Mouse (Mus musculus): ENCODE data around the gene Aph1a. TPM values are rescaled to one million over a fixed set of nuclear protein-coding genes. Genes with fewer than 3 reads are reported as not detected.
"Not testable (repeated sequence)": the region's sequence is repeated elsewhere in the genome, so short reads cannot be mapped to it uniquely, and the experiment has no call there.

The Aph1a gene
- polyA plus RNA-seq, 1 experiment from 2014 or later: 33.9 TPM

DNA sequence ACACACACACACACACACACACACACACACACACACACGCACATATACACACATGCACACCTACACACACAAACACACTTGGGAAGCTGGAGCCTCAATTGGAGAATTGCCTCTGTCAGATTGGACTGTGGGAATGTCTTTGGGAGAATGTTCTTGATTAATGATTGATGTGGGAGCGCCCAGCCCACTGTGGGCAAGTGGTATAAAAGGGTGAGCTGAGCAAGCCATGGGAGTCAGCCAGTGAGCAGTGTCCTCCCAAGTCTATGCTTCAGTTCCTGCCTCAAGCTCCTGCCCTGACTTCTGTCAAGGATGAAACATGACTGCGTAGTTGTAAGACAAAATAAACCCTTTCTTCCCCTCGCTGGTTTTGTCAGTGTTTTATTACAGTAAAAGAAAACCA is 6.2 kb upstream of the Aph1a start:
- no peak overlapping the region for H3K4me3 ChIP-seq
- H3K27ac ChIP-seq (replicated peaks): no peak overlapping the region
- H3K4me2 ChIP-seq: no peak overlapping the region
- H3K9ac ChIP-seq: no peak overlapping the region
- H3K4me1 ChIP-seq: peaks cover 29% of the 10 kb centered on the region
- H3K9me3 ChIP-seq: no peaks in the 10 kb centered on the region
- no peak for ATAC-seq (ENCODE audit: extremely low read depth, insufficient number of reproducible peaks, low FRiP score, low TSS enrichment)
- 73% methylated on average over 4 of the region's 4 CpGs for WGBS
- no peaks in the 10 kb centered on the region for H3K27me3 ChIP-seq (replicated peaks)
- H3K36me3 ChIP-seq: peaks cover 49% of the 10 kb centered on the region

GRCm38 (mm10) chr3:95889664-95890063 is 4.1 kb upstream of the Aph1a start:
- no peak overlapping the region for H3K9ac ChIP-seq
- ATAC-seq (ENCODE audit: extremely low read depth, insufficient number of reproducible peaks, low FRiP score, low TSS enrichment): no peak
- no peak overlapping the region for H3K4me2 ChIP-seq

DNA sequence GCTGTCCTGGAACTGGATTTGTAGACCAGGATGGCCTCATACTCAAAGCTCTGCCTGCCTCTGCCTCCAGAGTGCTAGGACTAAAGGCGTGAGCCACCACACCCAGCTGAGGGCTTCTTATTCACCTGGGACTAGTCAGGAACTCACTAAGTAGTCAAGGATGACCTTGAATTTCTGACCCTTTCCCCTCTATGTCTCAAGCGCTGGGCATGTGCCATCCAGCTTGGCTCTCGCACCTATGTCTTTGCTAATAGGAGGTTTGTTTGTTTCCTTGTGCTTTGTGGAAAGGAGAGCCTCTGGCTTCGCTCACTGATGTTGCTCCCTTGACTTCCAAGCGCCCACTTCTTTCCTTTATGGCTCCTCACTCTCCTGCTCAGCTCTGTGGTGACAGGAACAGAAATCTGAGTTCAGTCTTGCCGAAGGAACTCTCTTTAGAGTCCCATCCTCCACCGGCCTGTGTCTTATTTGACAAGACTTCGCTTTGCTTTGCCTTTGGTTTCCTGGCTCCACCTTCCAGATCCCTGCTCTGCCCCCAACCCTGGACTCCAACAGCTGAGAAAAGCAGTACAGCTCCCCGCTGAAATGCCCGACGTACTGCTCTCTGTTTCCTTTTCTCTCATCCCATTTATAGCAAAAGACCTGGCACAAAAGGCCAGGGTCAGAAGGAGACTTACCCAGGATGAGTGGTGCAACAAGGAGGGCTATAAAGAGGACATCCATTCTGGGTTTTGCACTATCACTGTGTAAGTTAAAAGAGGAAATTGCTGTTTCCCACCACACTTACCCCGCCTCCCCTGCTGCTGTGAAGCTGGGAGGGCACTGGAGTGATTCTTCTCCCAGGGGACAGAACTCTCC is 2.3 kb upstream of the Aph1a start, which contains the start of gene BC028528:
TSS of gene BC028528 (minus strand) at position 795 of the 855 bp plus-strand sequence.
- Histone ChIP-seq H3K4me3 (peak within 1 kb of the TSS; percentile 50), H3K9me3 (no peaks in the 10 kb centered on the region), H3K27ac (replicated peaks) (peak within 1 kb of the TSS; percentile 94), H3K4me1 (peaks cover 45% of the 10 kb centered on the region), H3K9ac (peak within 1 kb of the TSS; percentile 80), H3K27me3 (replicated peaks) (no peaks in the 10 kb centered on the region), H3K36me3 (peaks cover 33% of the 10 kb centered on the region), H3K4me2 (peak within 1 kb of the TSS; percentile 73)
- no peak for ATAC-seq (ENCODE audit: extremely low read depth, insufficient number of reproducible peaks, low FRiP score, low TSS enrichment)
- 15% methylated on average over 12 of the region's 12 CpGs for WGBS

More at GRCm38 (mm10) chr3:95889664-95890063, 4.1 kb upstream of the Aph1a start:
- Histone ChIP-seq H3K9me3 (no peaks in the 10 kb centered on the region), H3K27ac (replicated peaks) (no peak overlapping the region), H3K27me3 (replicated peaks) (no peaks in the 10 kb centered on the region), H3K4me1 (peaks cover 32% of the 10 kb centered on the region), H3K4me3 (no peak overlapping the region), H3K36me3 (peaks cover 42% of the 10 kb centered on the region)
- 78% methylated on average over 3 of the region's 3 CpGs for WGBS

GRCm38 (mm10) chr3:95892066-95893052 is 1.4 kb upstream of the Aph1a start:
- Histone ChIP-seq H3K36me3 (peaks cover 25% of the 10 kb centered on the region), H3K9ac (peak overlapping the region; percentile 80), H3K4me1 (peaks cover 45% of the 10 kb centered on the region), H3K9me3 (no peaks in the 10 kb centered on the region), H3K27me3 (replicated peaks) (no peaks in the 10 kb centered on the region), H3K4me3 (peak overlapping the region; percentile 50), H3K4me2 (peak overlapping the region; percentile 73), H3K27ac (replicated peaks) (peak overlapping the region; percentile 94)
- no peak for ATAC-seq (ENCODE audit: extremely low read depth, insufficient number of reproducible peaks, low FRiP score, low TSS enrichment)
- WGBS: 30% methylated on average over 11 of the region's 11 CpGs

DNA sequence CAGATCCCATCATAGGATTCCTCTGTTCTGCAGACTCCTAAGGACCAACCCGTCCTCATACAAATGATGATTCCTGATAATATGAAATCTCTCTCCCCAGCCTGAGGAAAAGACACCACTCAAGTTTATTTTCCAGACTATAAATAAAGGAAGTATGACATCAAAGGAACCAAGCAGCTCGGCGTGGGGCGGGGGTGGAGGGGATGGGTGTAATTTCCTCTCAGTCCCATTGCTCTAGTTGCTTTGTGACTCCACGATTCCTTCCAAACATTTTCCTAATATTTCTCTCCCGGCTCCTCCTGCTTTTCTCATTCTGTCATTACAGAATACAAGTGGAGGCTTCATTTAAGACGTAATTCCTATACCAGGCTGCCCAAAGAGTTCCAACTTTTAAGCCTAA is 643 bp upstream of the Aph1a start:
- Histone ChIP-seq H3K4me1 (peaks cover 45% of the 10 kb centered on the region), H3K36me3 (peaks cover 26% of the 10 kb centered on the region), H3K9ac (peak overlapping the region; percentile 77), H3K4me3 (peak overlapping the region; percentile 68), H3K27me3 (replicated peaks) (no peaks in the 10 kb centered on the region), H3K9me3 (no peaks in the 10 kb centered on the region), H3K27ac (replicated peaks) (peak overlapping the region; percentile 94), H3K4me2 (peak overlapping the region; percentile 73)
- 15% methylated on average over 7 of the region's 7 CpGs for WGBS
- no peak for ATAC-seq (ENCODE audit: extremely low read depth, insufficient number of reproducible peaks, low FRiP score, low TSS enrichment)

GRCm38 (mm10) chr3:95894317-95895160 is 770 bp downstream of the Aph1a start:
- H3K4me3 ChIP-seq: peak overlapping the region; percentile 68
- no peak for ATAC-seq (ENCODE audit: extremely low read depth, insufficient number of reproducible peaks, low FRiP score, low TSS enrichment)
- H3K27ac ChIP-seq (replicated peaks): peak overlapping the region; percentile 94
- H3K36me3 ChIP-seq: peaks cover 25% of the 10 kb centered on the region
- 6% methylated on average over 16 of the region's 16 CpGs for WGBS
- H3K9me3 ChIP-seq: no peaks in the 10 kb centered on the region
- peak overlapping the region; percentile 85 for H3K9ac ChIP-seq
- H3K27me3 ChIP-seq (replicated peaks): no peaks in the 10 kb centered on the region
- H3K4me1 ChIP-seq: peaks cover 45% of the 10 kb centered on the region
- peak overlapping the region; percentile 81 for H3K4me2 ChIP-seq

DNA sequence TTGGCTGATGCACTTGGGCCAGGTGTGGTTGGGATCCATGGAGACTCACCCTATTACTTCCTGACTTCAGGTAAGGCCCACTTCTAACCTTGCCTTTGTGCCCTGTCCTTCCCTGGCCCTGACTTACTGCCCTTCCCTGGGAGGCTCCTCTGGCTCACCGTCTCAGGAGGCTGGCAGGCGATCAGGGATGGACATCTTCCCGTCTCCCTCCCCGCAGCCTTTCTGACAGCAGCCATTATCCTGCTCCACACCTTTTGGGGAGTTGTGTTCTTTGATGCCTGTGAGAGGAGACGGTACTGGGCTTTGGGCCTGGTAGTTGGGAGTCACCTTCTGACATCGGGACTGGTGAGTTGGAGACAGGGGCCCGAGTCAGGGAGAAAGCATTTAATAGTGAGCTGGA is 1.7 kb downstream of the Aph1a start:
- H3K9me3 ChIP-seq; H3K27me3 ChIP-seq (replicated peaks); H3K4me3 ChIP-seq; H3K27ac ChIP-seq (replicated peaks); H3K9ac ChIP-seq; ATAC-seq (ENCODE audit: extremely low read depth, insufficient number of reproducible peaks, low FRiP score, low TSS enrichment): not testable (repeated sequence)
- H3K4me2 ChIP-seq: peak overlapping the region; percentile 81; the same call in 1 of the 2 replicates
- H3K36me3 ChIP-seq: peaks cover 25% of the 10 kb centered on the region
- 82% methylated on average over 7 of the region's 7 CpGs for WGBS
- H3K4me1 ChIP-seq: peaks cover 42% of the 10 kb centered on the region

GRCm38 (mm10) chr3:95899800-95900524 is 6.2 kb downstream of the Aph1a start:
- Histone ChIP-seq H3K9ac (peak overlapping the region; percentile 10; the same call in 1 of the 2 replicates), H3K27ac (replicated peaks) (no peak overlapping the region), H3K4me1 (peaks cover 45% of the 10 kb centered on the region), H3K9me3 (no peaks in the 10 kb centered on the region), H3K36me3 (peaks cover 25% of the 10 kb centered on the region), H3K4me3 (no peak overlapping the region), H3K4me2 (no peak overlapping the region), H3K27me3 (replicated peaks) (no peaks in the 10 kb centered on the region)
- 72% methylated on average over 13 of the region's 13 CpGs for WGBS
- no peak for ATAC-seq (ENCODE audit: extremely low read depth, insufficient number of reproducible peaks, low FRiP score, low TSS enrichment)

DNA sequence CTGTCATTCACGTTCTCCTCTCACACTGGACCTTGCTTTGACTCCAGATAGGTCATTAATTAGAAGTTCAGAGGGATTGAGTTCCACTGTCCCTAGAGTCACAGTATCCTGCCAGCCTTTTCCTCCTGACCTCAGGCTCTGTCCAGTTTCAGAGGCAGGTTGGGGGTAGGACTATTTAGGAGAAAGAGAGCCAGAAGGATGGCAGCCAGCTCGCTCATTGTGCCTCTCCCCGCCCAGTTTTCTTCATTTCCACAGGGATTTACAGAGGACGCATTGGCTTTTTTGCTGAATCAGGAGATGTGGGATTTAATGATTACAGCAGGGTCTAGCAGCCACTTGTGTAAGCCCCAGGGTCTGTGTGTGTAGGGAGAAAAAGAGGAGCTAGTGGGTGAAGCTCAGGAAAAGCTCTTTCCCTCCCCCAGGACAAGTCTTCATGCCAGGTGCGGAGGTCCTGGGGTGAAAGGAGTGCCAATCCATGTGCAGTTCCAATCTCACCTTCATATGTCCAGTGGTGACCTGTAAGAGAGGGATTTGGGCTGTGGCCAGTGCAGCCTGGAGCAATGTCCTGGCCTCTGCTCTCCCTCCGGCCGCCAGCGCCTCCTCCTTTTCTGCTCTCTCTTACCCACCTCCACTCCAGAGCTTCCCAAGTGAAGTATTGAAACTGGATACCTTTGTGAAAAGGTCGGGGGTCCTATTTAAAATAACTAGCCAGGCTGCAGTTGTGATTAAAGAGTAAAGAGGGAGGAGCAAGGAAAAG is 8.0 kb downstream of the Aph1a start:
- Histone ChIP-seq H3K4me3 (peak overlapping the region; percentile 21), H3K27me3 (replicated peaks) (no peaks in the 10 kb centered on the region), H3K4me2 (peak overlapping the region; percentile 80), H3K9ac (peak overlapping the region; percentile 80), H3K27ac (replicated peaks) (peak overlapping the region; percentile 76), H3K4me1 (peaks cover 54% of the 10 kb centered on the region), H3K9me3 (no peaks in the 10 kb centered on the region), H3K36me3 (peaks cover 16% of the 10 kb centered on the region)
- ATAC-seq (ENCODE audit: extremely low read depth, insufficient number of reproducible peaks, low FRiP score, low TSS enrichment): no peak
- 52% methylated on average over 9 of the region's 9 CpGs for WGBS

DNA sequence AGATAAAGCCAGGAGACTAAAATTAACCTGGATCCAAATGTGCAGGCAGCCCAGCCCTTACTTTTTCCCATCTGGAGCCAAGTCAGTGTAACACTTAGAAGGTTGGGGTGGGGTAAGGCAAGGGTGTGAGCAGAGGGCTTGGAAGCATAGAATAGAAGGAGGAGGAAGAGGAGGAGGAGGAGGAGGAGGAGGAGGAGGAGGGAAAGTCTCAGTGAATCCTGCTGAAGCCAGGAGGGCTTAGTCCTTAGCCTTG is 8.5 kb downstream of the Aph1a start:
- Histone ChIP-seq H3K9ac (peak overlapping the region; percentile 80), H3K27ac (replicated peaks) (peak overlapping the region; percentile 76)
- no peak for ATAC-seq (ENCODE audit: extremely low read depth, insufficient number of reproducible peaks, low FRiP score, low TSS enrichment)

More for the DNA sequence above, 8.5 kb downstream of the Aph1a start:
- Histone ChIP-seq H3K4me1 (peaks cover 58% of the 10 kb centered on the region), H3K36me3 (peaks cover 16% of the 10 kb centered on the region), H3K4me2 (peak overlapping the region; percentile 80), H3K4me3 (peak overlapping the region; percentile 51), H3K27me3 (replicated peaks) (peaks cover 4% of the 10 kb centered on the region), H3K9me3 (no peaks in the 10 kb centered on the region)
